Mouse (Mus musculus): ENCODE data around the gene Slc25a21.
A peak's percentile ranks its signal among the peaks of the same experiment; 100 is the strongest.
"Not testable (repeated sequence)": the region's sequence is repeated elsewhere in the genome, so short reads cannot be mapped to it uniquely, and the experiment has no call there.

The Slc25a21 gene

GRCm38 (mm10) chr12:57197363-57198026, at the start of gene Slc25a21:
Gene Slc25a21 (minus strand): TSS chr12:57197472.
- DNase-seq (ENCODE audit: low read depth, low spot score): no peak

DNA sequence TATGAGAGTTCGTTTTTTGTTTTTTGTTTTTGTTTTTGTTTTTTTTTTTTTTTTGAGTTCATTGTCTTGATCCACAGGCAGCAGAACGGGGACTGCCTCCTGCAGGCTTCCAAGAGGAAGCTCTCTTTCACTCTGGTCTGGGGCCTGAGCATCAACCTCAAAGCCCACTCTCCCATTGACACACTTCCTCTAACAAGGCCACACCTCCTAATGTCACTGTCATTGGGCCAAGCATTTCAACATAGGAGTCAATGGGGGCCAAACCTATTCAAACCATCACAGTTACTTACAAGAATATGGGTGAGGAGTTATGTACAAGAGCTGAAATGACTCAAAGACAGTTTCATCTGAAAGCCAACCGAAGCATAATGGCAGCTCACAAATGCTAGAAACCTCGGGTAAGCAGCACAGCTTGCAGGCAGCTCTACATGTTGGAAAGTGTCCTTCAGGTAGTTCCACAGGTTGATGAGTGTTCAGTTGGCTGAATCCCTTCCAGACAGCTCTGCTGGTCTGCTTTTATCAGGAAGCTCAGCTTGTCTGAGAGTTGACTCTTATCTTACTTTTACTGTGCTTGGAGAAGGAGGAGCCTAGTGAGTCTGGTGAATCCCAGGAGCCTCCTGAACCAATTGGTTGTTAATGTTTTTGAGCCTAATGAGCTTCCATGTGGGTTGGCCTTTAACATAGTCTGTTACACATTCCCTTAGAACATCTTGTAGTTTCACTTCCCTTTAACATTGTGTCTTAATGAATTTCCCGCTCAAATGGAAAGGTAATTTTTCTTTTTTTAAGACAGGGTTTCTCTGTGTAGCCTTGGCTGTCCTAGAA, 46.6 kb upstream of the Slc25a21 start:
- DNase-seq (ENCODE audit: low read depth, low spot score): no peak

DNA sequence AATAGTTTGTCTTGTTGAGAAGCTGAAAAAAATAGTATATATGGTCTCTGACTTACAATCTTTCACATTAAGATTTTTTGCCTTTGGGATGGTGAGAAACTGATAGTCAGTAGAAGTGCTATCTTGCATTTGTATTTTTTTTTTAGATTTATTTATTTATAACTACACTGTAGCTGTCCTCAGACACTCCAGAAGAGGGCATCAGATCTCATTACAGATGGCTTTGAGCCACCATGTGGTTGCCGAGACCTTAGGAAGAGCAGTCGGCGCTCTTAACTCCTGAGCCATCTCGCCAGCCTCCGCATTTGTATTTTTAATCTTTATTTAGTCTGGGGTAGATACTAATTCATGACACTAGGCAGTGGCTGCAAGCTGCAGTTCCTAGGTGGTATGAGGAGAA, 36.1 kb upstream of the Slc25a21 start:
- DNase-seq (ENCODE audit: low read depth, low spot score): no peak

DNA sequence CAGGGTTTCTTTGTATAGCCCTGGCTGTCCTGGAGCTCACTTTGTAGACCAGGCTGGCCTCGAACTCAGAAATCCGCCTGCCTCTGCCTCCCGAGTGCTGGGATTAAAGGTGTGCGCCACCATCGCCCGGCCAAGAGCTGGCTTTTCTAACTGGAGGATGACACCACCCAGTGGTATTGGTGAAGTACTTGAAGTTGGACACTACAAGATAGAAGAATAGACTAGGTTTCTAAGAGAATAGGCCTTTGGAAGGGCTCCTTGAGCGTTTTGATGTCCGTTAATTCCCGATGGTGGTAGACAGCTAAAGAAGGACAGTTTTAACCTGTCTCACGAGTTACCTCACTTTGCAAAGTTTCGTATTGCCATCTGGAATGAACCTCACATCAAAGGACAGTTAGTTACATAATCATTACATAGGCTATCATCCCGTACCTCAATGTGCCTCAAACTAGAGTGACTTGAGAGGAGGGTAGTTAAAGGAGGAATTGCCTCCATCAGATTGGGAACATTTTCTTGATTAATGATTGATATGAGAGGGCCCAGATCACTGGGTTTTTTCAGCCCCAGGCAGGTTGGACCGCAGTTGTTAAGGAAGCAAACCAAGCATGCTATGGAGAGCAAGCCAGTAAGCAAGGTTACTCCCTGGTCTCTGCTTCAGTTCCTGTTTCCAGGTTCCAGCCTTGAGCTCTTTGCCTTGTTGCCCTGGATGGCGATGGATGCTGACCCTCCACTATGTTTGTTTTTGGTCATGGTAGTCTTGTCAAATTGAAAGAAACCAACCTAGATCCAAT, 34.0 kb upstream of the Slc25a21 start:
- peak; percentile 15 for DNase-seq (ENCODE audit: low read depth, low spot score)

- DNase-seq (ENCODE audit: low read depth, low spot score): peak; percentile 96
These were observed 33.0 kb upstream of the Slc25a21 start, which contains the start of the genes Prps1l3 and Mipol1 for GRCm38 (mm10) chr12:57230192-57230706. Gene Prps1l3 (plus strand): TSS chr12:57230412. Gene Mipol1 (plus strand): TSS chr12:57230427.

DNA sequence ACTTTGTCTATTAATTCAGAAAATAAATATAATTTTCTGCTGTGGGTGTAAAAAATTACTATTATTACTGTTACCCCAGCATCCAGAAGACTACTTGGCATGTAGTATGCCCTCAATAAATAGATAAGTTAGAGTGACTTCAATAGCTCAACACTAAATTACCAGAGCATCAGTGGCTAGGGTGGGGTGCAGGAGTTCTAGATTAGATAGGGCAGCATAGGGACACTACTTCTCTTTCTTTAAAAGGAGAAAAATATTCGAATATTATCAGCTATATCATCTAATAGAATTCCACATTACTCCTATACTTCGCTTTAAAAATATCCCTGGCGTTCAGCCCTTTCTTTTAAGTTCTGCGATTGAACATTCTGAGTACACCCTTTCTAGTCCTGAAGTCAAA, 32.4 kb upstream of the Slc25a21 start:
- DNase-seq (ENCODE audit: low read depth, low spot score): no peak

DNA sequence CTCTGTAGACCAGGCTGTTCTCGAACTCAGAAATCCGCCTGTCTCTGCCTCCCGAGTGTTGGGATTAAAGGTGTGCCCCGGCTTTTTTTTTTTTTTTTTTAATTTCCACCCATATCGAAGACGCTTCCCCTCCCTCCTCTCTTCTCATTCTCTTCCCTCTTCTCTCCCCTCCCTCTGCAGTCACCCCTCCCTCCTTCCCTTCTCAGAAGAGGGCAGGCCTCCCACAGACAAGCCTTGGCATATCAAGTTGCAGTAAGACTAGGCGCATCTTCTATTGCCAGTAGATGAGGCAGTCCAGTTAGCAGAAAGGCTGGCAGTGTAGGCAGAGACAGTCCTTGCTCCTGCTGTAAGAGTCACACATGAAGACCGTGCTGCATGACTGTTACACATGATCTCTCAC, 30.5 kb upstream of the Slc25a21 start:
- no peak for DNase-seq (ENCODE audit: low read depth, low spot score)

DNA sequence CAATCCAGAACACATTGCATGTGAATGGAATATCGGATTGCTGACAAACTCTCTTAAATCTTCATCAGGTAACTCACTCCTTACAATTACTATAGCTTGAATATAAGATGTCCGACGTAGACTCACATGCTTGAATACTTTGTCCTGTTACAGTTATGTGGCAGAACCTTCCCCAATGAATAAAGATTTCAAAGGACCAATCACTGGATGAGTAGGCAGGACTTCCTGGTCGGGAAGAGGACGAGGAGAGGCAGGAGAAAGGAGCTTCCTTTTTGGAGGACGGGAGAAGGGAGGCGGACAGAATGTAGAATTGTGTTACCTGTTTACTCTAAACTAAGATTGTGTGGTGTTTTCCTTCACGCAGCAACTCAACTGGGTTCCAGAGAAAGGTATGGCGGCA, 29.1 kb upstream of the Slc25a21 start:
- DNase-seq (ENCODE audit: low read depth, low spot score): no peak

GRCm38 (mm10) chr12:57212463-57212862, 15.2 kb upstream of the Slc25a21 start:
- not testable (repeated sequence) for DNase-seq (ENCODE audit: low read depth, low spot score)

- DNase-seq (ENCODE audit: low read depth, low spot score): no peak
These were observed 14.4 kb upstream of the Slc25a21 start for GRCm38 (mm10) chr12:57211353-57212311.

DNA sequence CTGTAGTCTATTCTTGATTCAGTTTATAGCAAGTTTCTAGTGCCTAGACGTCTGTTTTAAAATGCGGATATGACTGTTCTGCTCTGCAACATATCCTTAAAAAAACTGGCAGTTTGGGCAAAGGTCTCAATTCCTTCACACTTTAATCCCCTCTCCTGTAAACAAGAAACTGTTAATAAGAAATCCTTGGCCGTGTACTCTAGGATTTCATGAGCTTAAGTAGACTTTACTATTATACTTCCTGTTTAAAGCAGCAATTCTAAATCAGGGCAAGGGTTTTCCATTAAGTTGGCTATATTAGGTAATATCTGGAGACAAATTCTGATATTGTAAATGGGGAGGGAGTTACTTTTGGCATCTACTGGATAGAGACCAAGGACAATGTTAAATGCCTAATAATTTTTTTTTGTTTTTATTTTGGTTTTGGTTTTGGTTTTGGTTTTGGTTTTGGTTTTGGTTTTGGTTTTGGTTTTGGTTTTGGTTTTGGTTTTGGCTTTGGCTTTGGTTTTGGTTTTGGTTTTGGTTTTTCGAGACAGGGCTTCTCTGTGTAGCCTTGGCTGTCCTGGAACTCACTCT, 7.1 kb upstream of the Slc25a21 start:
- DNase-seq (ENCODE audit: low read depth, low spot score): no peak

DNA sequence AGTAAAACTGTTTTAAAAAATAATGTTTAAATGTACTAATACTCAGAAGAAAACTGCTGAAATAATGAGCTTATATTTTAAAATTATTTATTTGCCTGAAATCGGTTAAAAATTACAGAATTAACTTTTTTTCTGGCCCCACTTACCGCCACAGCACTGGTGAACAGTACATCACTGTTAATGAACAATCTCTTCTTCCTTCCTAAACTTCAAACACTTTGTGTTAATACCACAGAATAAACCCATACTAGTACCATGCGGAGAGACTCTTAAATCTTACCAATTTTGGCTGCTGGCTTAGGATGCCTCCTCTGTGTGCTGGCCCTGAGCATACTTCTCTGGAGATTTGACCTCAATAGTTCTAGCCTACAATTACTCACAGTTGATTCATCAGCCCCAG, 4.6 kb upstream of the Slc25a21 start:
- DNase-seq (ENCODE audit: low read depth, low spot score): no peak

DNA sequence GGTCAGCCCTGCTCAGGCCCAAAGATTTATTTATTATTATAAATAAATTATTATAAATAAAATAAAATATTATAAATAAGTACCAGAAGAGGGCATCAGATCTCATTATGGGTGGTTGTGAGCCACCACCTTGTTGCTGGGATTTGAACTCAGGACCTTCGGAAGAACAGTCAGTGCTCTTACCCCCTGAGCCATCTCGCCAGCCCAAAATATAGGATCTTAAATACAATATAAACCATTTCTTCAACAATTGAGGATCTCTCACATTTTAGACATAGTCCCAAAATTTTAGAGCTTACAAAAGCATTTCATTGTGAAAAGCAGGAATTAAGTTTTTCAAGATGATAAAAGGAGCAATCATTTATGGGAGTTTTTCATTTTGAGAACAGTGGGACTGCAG, 2.2 kb upstream of the Slc25a21 start:
- no peak for DNase-seq (ENCODE audit: low read depth, low spot score)

- no peak for DNase-seq (ENCODE audit: low read depth, low spot score)
These were observed 997 bp upstream of the Slc25a21 start for GRCm38 (mm10) chr12:57198269-57198668.

GRCm38 (mm10) chr12:57196608-57197362, 487 bp downstream of the Slc25a21 start:
- DNase-seq (ENCODE audit: low read depth, low spot score): peak; percentile 48

DNA sequence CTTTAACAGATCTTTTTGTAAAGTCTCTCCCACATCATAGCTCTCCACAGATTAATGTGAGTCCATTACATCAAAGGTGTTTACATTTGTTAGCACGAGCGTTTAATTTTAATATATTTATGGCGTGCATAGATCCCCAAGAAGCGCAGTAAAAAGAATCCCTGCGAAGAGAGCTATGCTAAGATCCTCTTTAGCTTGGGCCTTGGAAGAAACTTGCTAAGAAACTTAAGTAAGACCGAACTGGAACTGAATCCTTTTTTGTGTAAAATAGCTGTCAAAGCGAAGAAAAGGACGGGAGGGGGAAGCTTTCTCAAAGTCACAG, 1.0 kb downstream of the Slc25a21 start:
- DNase-seq (ENCODE audit: low read depth, low spot score): no peak

GRCm38 (mm10) chr12:57194609-57195008, 2.7 kb downstream of the Slc25a21 start:
- peak; percentile 29 for DNase-seq (ENCODE audit: low read depth, low spot score)

DNA sequence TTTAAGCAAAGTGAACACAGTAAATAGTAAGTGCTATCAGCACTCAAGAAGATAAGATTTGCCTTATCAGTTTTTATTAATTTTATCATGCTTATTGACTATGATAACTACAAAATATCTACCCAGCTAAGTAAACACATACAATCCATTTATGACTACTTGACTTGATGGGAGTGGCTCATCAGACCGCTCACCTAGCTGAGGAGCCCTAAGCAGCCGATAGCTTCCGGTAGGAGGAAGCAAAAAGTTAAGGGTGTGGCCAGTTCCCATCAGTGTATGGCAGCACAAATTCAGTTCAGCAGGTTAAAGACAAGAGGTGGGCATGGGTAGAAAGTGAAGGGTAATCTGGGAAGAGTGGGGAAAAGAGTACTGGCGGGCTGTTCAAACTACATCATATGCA, 10.2 kb downstream of the Slc25a21 start:
- DNase-seq (ENCODE audit: low read depth, low spot score): no peak

DNA sequence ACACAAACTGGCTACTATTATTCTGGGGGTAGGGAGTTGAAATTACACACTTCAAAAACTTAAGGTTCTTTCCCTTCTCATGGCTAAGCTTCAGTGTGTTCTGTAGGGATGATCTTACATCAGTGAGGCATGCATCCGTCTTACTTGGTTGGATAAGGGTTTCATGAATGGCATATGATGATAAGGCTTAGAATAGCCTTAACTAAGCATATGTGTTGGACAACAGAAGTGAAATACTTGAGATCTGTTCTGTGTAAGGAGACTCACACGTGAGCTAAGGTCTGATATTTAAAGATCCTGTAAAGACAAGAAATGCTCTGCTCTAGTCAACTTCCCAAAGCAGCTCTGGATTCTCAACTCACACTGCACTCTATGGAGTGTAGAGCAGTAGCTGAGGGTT, 11.1 kb downstream of the Slc25a21 start:
- DNase-seq (ENCODE audit: low read depth, low spot score): no peak

DNA sequence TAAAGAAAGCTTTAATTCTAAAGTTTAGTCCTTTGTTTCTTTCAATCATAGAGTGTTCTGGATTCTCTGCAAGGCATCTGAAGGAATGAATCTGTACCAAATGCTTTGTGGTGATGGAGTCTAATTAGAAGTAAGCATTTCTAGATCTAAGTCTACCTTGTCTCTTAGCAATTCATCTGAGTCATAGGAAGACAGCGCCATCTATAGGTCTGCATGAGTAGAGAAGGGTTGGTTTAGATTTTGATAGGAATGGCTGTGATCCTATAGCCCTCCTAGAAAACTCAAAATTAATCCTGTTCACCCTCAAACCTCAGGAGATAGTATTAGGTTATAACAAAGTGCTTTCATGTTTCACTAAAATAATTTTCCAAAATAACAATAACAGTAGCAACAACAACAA, 11.8 kb downstream of the Slc25a21 start:
- DNase-seq (ENCODE audit: low read depth, low spot score): peak; percentile 57

Data from mesoderm, embryonic 11.5 days (tissue).